Mouse (Mus musculus) kidney, embryonic 15.5 days (tissue): ENCODE results near the gene Sla2. TPM values are rescaled to one million over a fixed set of nuclear protein-coding genes. Genes with fewer than 3 reads are reported as not detected.
"Not testable (repeated sequence)": the region's sequence is repeated elsewhere in the genome, so short reads cannot be mapped to it uniquely, and the experiment has no call there.

ENCODE experiments used
- ATAC-seq: fragments of 200-750 bp; cut with Nextera tagmentation; replicated peaks from 2 replicates; pipeline ENCODE4 v1.8.0; 2017; ENCODE audit warnings: moderate TSS enrichment; ENCODE audit not compliant: low FRiP score
- H3K27ac ChIP-seq: fragments of 300-500 bp; sonication (generic); 2 replicates; pipeline ENCODE4 v1.5.1; 2015; ENCODE audit warnings: mild to moderate bottlenecking, inconsistent platforms
- H3K27me3 ChIP-seq: fragments of 300-500 bp; sonication (generic); 2 replicates; pipeline ENCODE4 v1.6.1; 2015; ENCODE audit warnings: inconsistent platforms
- H3K36me3 ChIP-seq: fragments of 300-500 bp; sonication (generic); 2 replicates; pipeline ENCODE4 v1.6.1; 2015; ENCODE audit warnings: inconsistent platforms
- H3K4me1 ChIP-seq: fragments of 300-500 bp; sonication (generic); 2 replicates; pipeline ENCODE4 v1.6.1; 2015; ENCODE audit warnings: inconsistent platforms
- H3K4me2 ChIP-seq: fragments of 300-500 bp; sonication (generic); 2 replicates; pipeline ENCODE4 v1.6.1; 2015; ENCODE audit warnings: moderate library complexity, mild to moderate bottlenecking, inconsistent platforms
- H3K4me3 ChIP-seq: fragments of 300-500 bp; sonication (generic); replicated peaks from 2 replicates; pipeline ENCODE4 v1.5.1; 2015; ENCODE audit warnings: mild to moderate bottlenecking, inconsistent platforms
- H3K9ac ChIP-seq: fragments of 300-500 bp; sonication (generic); 2 replicates; pipeline ENCODE4 v1.6.1; 2015; ENCODE audit warnings: mild to moderate bottlenecking, inconsistent platforms
- H3K9me3 ChIP-seq: fragments of 300-500 bp; sonication (generic); replicated peaks from 2 replicates; pipeline ENCODE4 v1.6.1; 2016; ENCODE audit warnings: inconsistent platforms
- WGBS: fragments of 180-500 bp; shearing (Covaris S2); methylation state at CpG from one replicate; pipeline ENCODE4 v1.1.7; 2015; ENCODE audit warnings: mixed read lengths; 5-methylcytosine and 5-hydroxymethylcytosine counted together
- polyA plus RNA-seq: library from polyadenylated mRNA; unstranded; fragments of >200 nt; fragmentation: Nextera tagmentation; extraction: Ambion mirVana; gene quantifications from 2 replicates; pipeline ENCODE4 v1.2.1, GENCODE M21; 2015

Gene Sla2
- 0.22 and 0.30 TPM in 2 replicates for polyA plus RNA-seq

GRCm38 (mm10) chr2:156887017-156887416 lies at the start of gene Sla2:
Gene Sla2, minus strand, starts transcription at chr2:156887192.
- H3K4me2 ChIP-seq = no peak within 1 kb of the TSS
- WGBS = 65% methylated on average over 6 of the region's 6 CpGs
- no peak within 1 kb of the TSS for H3K9ac ChIP-seq
- no peaks in the 10 kb centered on the region for H3K36me3 ChIP-seq
- H3K27ac ChIP-seq = no peak within 1 kb of the TSS
- no peaks in the 10 kb centered on the region for H3K9me3 ChIP-seq
- no peak for ATAC-seq
- no peaks in the 10 kb centered on the region for H3K4me1 ChIP-seq
- H3K4me3 ChIP-seq = no peak within 1 kb of the TSS
- no peaks in the 10 kb centered on the region for H3K27me3 ChIP-seq

- H3K4me3 ChIP-seq = no peak overlapping the region
- no peak overlapping the region for H3K4me2 ChIP-seq
- no peaks in the 10 kb centered on the region for H3K9me3 ChIP-seq
- 87% methylated on average over 6 of the region's 6 CpGs for WGBS
- H3K9ac ChIP-seq = no peak overlapping the region
- no peaks in the 10 kb centered on the region for H3K4me1 ChIP-seq
- H3K27ac ChIP-seq = no peak overlapping the region
- H3K36me3 ChIP-seq = peaks cover 34% of the 10 kb centered on the region
- no peaks in the 10 kb centered on the region for H3K27me3 ChIP-seq
- no peak for ATAC-seq
These were observed 48.0 kb upstream of the Sla2 start for GRCm38 (mm10) chr2:156935005-156935404.

- no peak for ATAC-seq
- H3K27me3 ChIP-seq = no peaks in the 10 kb centered on the region
- peaks cover 37% of the 10 kb centered on the region for H3K36me3 ChIP-seq
- no peak overlapping the region for H3K9ac ChIP-seq
- H3K4me2 ChIP-seq = no peak overlapping the region
- no peak overlapping the region for H3K4me3 ChIP-seq
- no peaks in the 10 kb centered on the region for H3K4me1 ChIP-seq
- H3K9me3 ChIP-seq = no peaks in the 10 kb centered on the region
- 88% methylated on average over 1 of the region's 1 CpGs for WGBS
- no peak overlapping the region for H3K27ac ChIP-seq
These were observed 46.4 kb upstream of the Sla2 start for GRCm38 (mm10) chr2:156933426-156933825.

- no peaks in the 10 kb centered on the region for H3K27me3 ChIP-seq
- H3K27ac ChIP-seq = no peak overlapping the region
- WGBS = 91% methylated on average over 2 of the region's 2 CpGs
These were observed 44.4 kb upstream of the Sla2 start for GRCm38 (mm10) chr2:156931421-156931820.

GRCm38 (mm10) chr2:156930549-156930948 lies 43.6 kb upstream of the Sla2 start:
- WGBS = 89% methylated on average over 6 of the region's 6 CpGs
- H3K36me3 ChIP-seq = peaks cover 28% of the 10 kb centered on the region; the same call in 1 of the 2 replicates
- H3K27me3 ChIP-seq = no peaks in the 10 kb centered on the region
- H3K9ac ChIP-seq = no peak overlapping the region
- no peaks in the 10 kb centered on the region for H3K4me1 ChIP-seq
- no peak overlapping the region for H3K4me3 ChIP-seq
- ATAC-seq = no peak
- no peak overlapping the region for H3K27ac ChIP-seq
- H3K4me2 ChIP-seq = no peak overlapping the region
- H3K9me3 ChIP-seq = no peaks in the 10 kb centered on the region

More at GRCm38 (mm10) chr2:156931421-156931820, 44.4 kb upstream of the Sla2 start:
- H3K9me3 ChIP-seq = no peaks in the 10 kb centered on the region
- no peaks in the 10 kb centered on the region for H3K4me1 ChIP-seq
- no peak for ATAC-seq
- no peak overlapping the region for H3K9ac ChIP-seq
- no peak overlapping the region for H3K4me2 ChIP-seq
- no peak overlapping the region for H3K4me3 ChIP-seq
- H3K36me3 ChIP-seq = peaks cover 31% of the 10 kb centered on the region

GRCm38 (mm10) chr2:156929519-156930120 lies 42.6 kb upstream of the Sla2 start:
- no peak for ATAC-seq
- Histone ChIP-seq H3K27me3 (no peaks in the 10 kb centered on the region), H3K27ac (no peak overlapping the region), H3K4me1 (peaks cover 2% of the 10 kb centered on the region; the same call in 1 of the 2 replicates), H3K4me2 (no peak overlapping the region), H3K4me3 (no peak overlapping the region), H3K9ac (no peak overlapping the region), H3K36me3 (peaks cover 26% of the 10 kb centered on the region; the same call in 1 of the 2 replicates), H3K9me3 (no peaks in the 10 kb centered on the region)
- 72% methylated on average over 11 of the region's 11 CpGs for WGBS

GRCm38 (mm10) chr2:156928606-156929005 lies 41.6 kb upstream of the Sla2 start:
- H3K9me3 ChIP-seq = no peaks in the 10 kb centered on the region
- ATAC-seq = no peak
- H3K27me3 ChIP-seq = no peaks in the 10 kb centered on the region
- H3K4me2 ChIP-seq = no peak overlapping the region
- peaks cover 7% of the 10 kb centered on the region; the same call in 1 of the 2 replicates for H3K4me1 ChIP-seq
- WGBS = 93% methylated on average over 6 of the region's 6 CpGs
- H3K9ac ChIP-seq = no peak overlapping the region
- no peak overlapping the region for H3K27ac ChIP-seq
- no peak overlapping the region for H3K4me3 ChIP-seq
- H3K36me3 ChIP-seq = peaks cover 26% of the 10 kb centered on the region; the same call in 1 of the 2 replicates

- H3K9me3 ChIP-seq = no peaks in the 10 kb centered on the region
- no peak overlapping the region for H3K9ac ChIP-seq
- ATAC-seq = no peak
- H3K4me1 ChIP-seq = peaks cover 7% of the 10 kb centered on the region; the same call in 1 of the 2 replicates
- H3K4me3 ChIP-seq = no peak overlapping the region
- H3K27me3 ChIP-seq = no peaks in the 10 kb centered on the region
- H3K27ac ChIP-seq = no peak overlapping the region
- H3K36me3 ChIP-seq = peaks cover 23% of the 10 kb centered on the region; the same call in 1 of the 2 replicates
- 89% methylated on average over 6 of the region's 6 CpGs for WGBS
- H3K4me2 ChIP-seq = no peak overlapping the region
These were observed 40.7 kb upstream of the Sla2 start for GRCm38 (mm10) chr2:156927663-156928062.

GRCm38 (mm10) chr2:156925611-156926010 lies 38.6 kb upstream of the Sla2 start:
- not testable (repeated sequence) for H3K4me2 ChIP-seq, H3K4me1 ChIP-seq, H3K27me3 ChIP-seq, ATAC-seq, H3K9me3 ChIP-seq, H3K27ac ChIP-seq, H3K9ac ChIP-seq, H3K4me3 ChIP-seq
- 82% methylated on average over 3 of the region's 3 CpGs for WGBS
- peaks cover 17% of the 10 kb centered on the region; the same call in 1 of the 2 replicates for H3K36me3 ChIP-seq

GRCm38 (mm10) chr2:156925075-156925474 lies 38.1 kb upstream of the Sla2 start:
- peak; percentile 43; the same call in 1 of the 2 replicates for ATAC-seq
- Histone ChIP-seq H3K36me3 (peaks cover 14% of the 10 kb centered on the region; the same call in 1 of the 2 replicates), H3K27ac (peak overlapping the region; percentile 56; the same call in 1 of the 2 replicates)
- H3K27me3 ChIP-seq, H3K9me3 ChIP-seq, H3K4me1 ChIP-seq, H3K9ac ChIP-seq, H3K4me2 ChIP-seq, H3K4me3 ChIP-seq: not testable (repeated sequence)
- 75% methylated on average over 4 of the region's 4 CpGs for whole genome bisulfite sequencing

- Histone ChIP-seq H3K27ac (peak overlapping the region; percentile 56), H3K27me3 (no peaks in the 10 kb centered on the region), H3K4me3 (no peak overlapping the region), H3K4me2 (no peak overlapping the region), H3K9me3 (no peaks in the 10 kb centered on the region), H3K4me1 (peaks cover 7% of the 10 kb centered on the region; the same call in 1 of the 2 replicates), H3K9ac (no peak overlapping the region), H3K36me3 (peaks cover 12% of the 10 kb centered on the region; the same call in 1 of the 2 replicates)
- no peak; the same call in 1 of the 2 replicates for ATAC-seq
- WGBS = 28% methylated on average over 3 of the region's 3 CpGs
These were observed 37.4 kb upstream of the Sla2 start for GRCm38 (mm10) chr2:156924210-156924898.

- peaks cover 6% of the 10 kb centered on the region; the same call in 1 of the 2 replicates for H3K36me3 ChIP-seq
These were observed 36.1 kb upstream of the Sla2 start for GRCm38 (mm10) chr2:156923057-156923456.

More at GRCm38 (mm10) chr2:156923057-156923456, 36.1 kb upstream of the Sla2 start:
- WGBS = 84% methylated on average over 5 of the region's 5 CpGs
- Histone ChIP-seq H3K9ac (no peak overlapping the region), H3K27ac (no peak overlapping the region), H3K4me2 (no peak overlapping the region), H3K4me1 (peaks cover 7% of the 10 kb centered on the region; the same call in 1 of the 2 replicates), H3K9me3 (no peaks in the 10 kb centered on the region), H3K27me3 (no peaks in the 10 kb centered on the region), H3K4me3 (no peak overlapping the region)
- no peak for ATAC-seq
